Mouse (Mus musculus) embryonic facial prominence, embryonic 11.5 days (tissue): ENCODE measurements around the gene Emsy. TPM values are rescaled to one million over a fixed set of nuclear protein-coding genes. Genes with fewer than 3 reads are reported as not detected.

Source experiments
- ATAC-seq: fragments of 200-750 bp; cut with Nextera tagmentation; replicated peaks from 2 replicates; pipeline ENCODE4 v1.8.0; 2017; ENCODE audit warnings: low read depth; ENCODE audit not compliant: insufficient number of reproducible peaks, low FRiP score, low TSS enrichment
- DNase-seq: peaks from one replicate; pipeline ENCODE4 v3.0.0-alpha.2; 2015; ENCODE audit warnings: low spot score
- H3K27ac ChIP-seq: fragments of 300-500 bp; sonication (generic); replicated peaks from 2 replicates; pipeline ENCODE4 v1.5.1; 2014; ENCODE audit warnings: mild to moderate bottlenecking, low read depth, low read length, control low read depth
- H3K27me3 ChIP-seq: fragments of 300-500 bp; sonication (generic); 2 replicates; pipeline ENCODE4 v1.6.1; 2014; ENCODE audit warnings: mild to moderate bottlenecking, low read length, moderate library complexity, mixed read lengths; ENCODE audit not compliant: control insufficient read depth, insufficient read depth
- H3K36me3 ChIP-seq: fragments of 300-500 bp; sonication (generic); replicated peaks from 2 replicates; pipeline ENCODE4 v1.6.1; 2014; ENCODE audit warnings: low read depth, mild to moderate bottlenecking, low read length, moderate library complexity, mixed read lengths; ENCODE audit not compliant: control insufficient read depth, insufficient read depth
- H3K4me1 ChIP-seq: fragments of 300-500 bp; sonication (generic); 2 replicates; pipeline ENCODE4 v1.6.1; 2014; ENCODE audit warnings: low read length, mixed read lengths; ENCODE audit not compliant: control insufficient read depth, insufficient read depth
- H3K4me2 ChIP-seq: fragments of 300-500 bp; sonication (generic); 2 replicates; pipeline ENCODE4 v1.6.1; 2014; ENCODE audit warnings: low read depth, mild to moderate bottlenecking, control low read depth, low read length, moderate library complexity
- H3K4me3 ChIP-seq: fragments of 300-500 bp; sonication (generic); 2 replicates; pipeline ENCODE4 v1.5.1; 2014; ENCODE audit warnings: low read depth, low read length, control low read depth
- H3K9ac ChIP-seq: fragments of 300-500 bp; sonication (generic); replicated peaks from 2 replicates; pipeline ENCODE4 v1.6.1; 2014; ENCODE audit warnings: mild to moderate bottlenecking, control low read depth, low read length
- H3K9me3 ChIP-seq: fragments of 300-500 bp; sonication (generic); replicated peaks from 2 replicates; pipeline ENCODE4 v1.6.1; 2016; ENCODE audit warnings: mild to moderate bottlenecking, low read length, inconsistent platforms, mixed read lengths; ENCODE audit not compliant: control insufficient read depth
- WGBS: fragments of 180-500 bp; shearing (Covaris S2); extraction: QIAGEN DNeasy Blood & Tissue Kit; methylation state at CpG from one replicate; pipeline ENCODE4 v1.1.7; 2014; 5-methylcytosine and 5-hydroxymethylcytosine counted together
- polyA plus RNA-seq: library from polyadenylated mRNA; unstranded; fragments of >200 nt; fragmentation: Nextera tagmentation; extraction: Ambion mirVana; gene quantifications from 2 replicates; pipeline ENCODE4 v1.2.1, GENCODE M21; 2014

The Emsy gene
- polyA plus RNA-seq, 1 experiment from 2014 or later: 65.1 TPM

DNA sequence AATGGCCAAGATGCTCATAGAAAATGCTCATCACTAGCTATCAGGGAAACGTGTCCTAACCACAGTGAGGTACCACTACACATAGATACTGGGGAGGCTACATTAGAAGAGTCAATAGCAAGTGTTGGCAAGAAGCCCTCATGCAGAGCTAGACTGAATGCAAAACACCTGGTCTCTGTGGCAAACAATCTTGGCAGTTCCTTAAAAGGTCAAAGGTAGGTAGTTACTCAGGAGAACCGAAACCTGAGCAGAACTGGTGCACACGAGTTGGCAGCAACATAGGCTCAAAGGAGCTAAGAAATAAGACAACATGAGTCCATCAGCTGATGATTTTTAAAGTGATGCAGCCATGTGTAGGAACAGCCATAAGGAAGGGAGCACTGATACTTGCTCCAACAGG lies 70.3 kb downstream of the Emsy start:
- H3K9me3 ChIP-seq: no peaks in the 10 kb centered on the region
- DNase-seq (no peak), ATAC-seq (no peak)
- no peak overlapping the region for H3K27ac ChIP-seq
- no peaks in the 10 kb centered on the region for H3K27me3 ChIP-seq
- H3K9ac ChIP-seq: no peak overlapping the region
- no peak overlapping the region for H3K4me2 ChIP-seq
- 76% methylated on average over 3 of the region's 3 CpGs for WGBS
- H3K4me3 ChIP-seq: no peak overlapping the region
- H3K36me3 ChIP-seq: no peaks in the 10 kb centered on the region; the same call in 1 of the 2 replicates
- H3K4me1 ChIP-seq: no peaks in the 10 kb centered on the region

DNA sequence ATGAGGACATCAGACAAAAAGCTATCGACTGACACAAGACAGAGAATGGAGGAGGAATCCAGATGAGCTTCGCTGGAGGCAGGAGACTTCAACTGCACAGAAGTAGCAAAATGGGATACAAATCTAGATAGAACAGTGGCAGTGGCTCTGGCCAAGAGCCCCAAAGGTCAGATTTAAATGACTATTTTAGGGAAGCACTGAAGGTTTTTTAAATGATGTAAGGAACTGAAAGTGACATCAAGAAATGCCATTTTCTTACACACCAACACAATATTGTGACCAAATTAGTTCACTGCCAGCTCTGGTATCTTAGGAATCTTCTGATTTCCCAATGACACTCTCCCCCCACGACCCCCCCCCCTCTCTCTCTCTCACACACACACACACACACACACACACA lies 72.0 kb downstream of the Emsy start:
- Histone ChIP-seq H3K9ac (no peak overlapping the region), H3K4me2 (no peak overlapping the region), H3K9me3 (no peaks in the 10 kb centered on the region), H3K4me3 (no peak overlapping the region), H3K36me3 (no peaks in the 10 kb centered on the region; the same call in 1 of the 2 replicates), H3K27ac (no peak overlapping the region), H3K4me1 (no peaks in the 10 kb centered on the region), H3K27me3 (no peaks in the 10 kb centered on the region)
- 61% methylated on average over 3 of the region's 3 CpGs for WGBS
- DNase-seq (no peak), ATAC-seq (no peak)

DNA sequence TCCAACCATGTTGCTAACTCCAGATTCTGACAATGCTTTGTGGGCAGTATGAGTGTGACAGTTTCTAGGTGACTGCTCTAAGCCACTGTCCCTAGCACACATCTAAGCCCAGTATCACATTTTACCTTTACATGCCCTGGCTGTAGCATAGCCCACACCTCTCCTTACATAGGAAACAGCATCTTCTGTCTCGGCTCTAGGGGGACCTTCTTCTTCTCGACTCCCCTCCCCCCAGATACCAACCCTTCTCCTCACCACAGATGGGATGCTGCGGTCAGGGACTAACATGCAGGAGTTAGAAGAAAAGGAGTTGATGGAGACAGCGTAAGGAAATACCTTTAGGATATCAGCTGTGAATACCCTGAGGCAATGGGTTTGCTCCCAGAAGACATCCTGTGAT lies 75.3 kb downstream of the Emsy start:
- H3K27ac ChIP-seq: no peak overlapping the region
- DNase-seq (no peak), ATAC-seq (no peak)
- WGBS: 70% methylated on average over 4 of the region's 4 CpGs
- no peaks in the 10 kb centered on the region for H3K27me3 ChIP-seq
- H3K4me3 ChIP-seq: no peak overlapping the region
- H3K4me1 ChIP-seq: no peaks in the 10 kb centered on the region
- no peak overlapping the region for H3K4me2 ChIP-seq
- no peaks in the 10 kb centered on the region for H3K9me3 ChIP-seq
- no peaks in the 10 kb centered on the region for H3K36me3 ChIP-seq
- H3K9ac ChIP-seq: no peak overlapping the region

DNA sequence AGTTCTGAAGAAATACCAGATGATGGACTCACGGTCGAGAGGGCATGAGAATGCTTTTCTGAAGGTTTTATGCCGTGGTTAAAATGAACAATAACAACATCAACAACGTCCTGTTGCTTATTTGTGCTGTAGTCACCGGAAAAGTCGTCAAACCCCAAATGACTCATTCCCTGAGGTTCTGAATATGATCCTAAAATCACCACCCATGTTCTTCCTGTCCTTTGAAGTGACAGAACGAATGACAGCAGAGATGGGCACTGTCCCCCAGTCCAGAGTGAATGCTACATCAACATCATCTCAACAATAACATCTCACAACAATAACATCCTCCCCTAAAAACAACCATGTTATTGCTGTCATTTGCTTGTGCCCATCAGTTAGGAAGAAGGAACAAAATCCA lies 76.1 kb downstream of the Emsy start:
- Histone ChIP-seq H3K9ac (no peak overlapping the region), H3K36me3 (no peaks in the 10 kb centered on the region), H3K9me3 (no peaks in the 10 kb centered on the region), H3K27ac (no peak overlapping the region), H3K4me1 (no peaks in the 10 kb centered on the region), H3K4me2 (no peak overlapping the region), H3K4me3 (no peak overlapping the region), H3K27me3 (no peaks in the 10 kb centered on the region)
- WGBS: 80% methylated on average over 7 of the region's 7 CpGs
- DNase-seq (no peak), ATAC-seq (no peak)

DNA sequence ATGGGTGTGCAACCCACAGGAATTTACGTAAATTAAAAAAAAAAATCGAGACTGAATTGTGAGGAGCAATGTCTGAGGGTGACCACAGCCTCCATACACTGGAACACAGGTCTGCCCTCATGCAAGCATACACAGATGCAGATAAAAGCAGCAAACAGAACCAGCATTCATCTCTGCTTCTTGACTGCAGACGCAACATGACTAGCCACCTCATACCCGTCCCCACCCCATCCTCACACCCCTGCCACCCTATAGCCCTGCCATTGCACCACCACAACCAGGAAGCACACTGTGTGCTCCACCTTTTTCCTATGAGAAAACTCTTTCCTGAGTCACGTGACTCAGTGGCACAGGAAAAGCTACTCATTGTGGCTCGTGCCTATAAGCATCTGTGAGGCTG lies 76.9 kb downstream of the Emsy start:
- no peak for DNase-seq
- 82% methylated on average over 6 of the region's 6 CpGs for WGBS
- no peak for ATAC-seq

DNA sequence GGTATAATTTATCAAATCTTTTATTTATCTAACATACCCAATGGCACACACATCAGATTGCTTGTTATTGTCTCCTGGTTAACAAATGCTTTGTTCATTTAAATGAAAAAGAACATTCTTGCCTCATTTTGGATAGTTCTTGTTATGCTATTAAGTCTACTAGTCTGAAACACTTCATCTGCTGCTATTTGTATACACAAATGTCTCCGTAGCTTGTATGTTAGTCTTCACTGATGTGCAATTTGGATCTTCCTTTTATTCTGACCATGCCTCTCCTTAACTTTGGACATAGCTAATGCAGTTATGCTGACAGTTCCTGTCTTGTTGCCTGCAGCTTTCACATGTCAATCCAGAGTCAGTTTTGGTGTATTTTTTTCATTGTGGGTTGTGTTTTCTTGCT lies 79.1 kb downstream of the Emsy start:
- Histone ChIP-seq H3K27ac (no peak overlapping the region), H3K4me1 (no peaks in the 10 kb centered on the region), H3K9ac (no peak overlapping the region), H3K9me3 (no peaks in the 10 kb centered on the region), H3K4me2 (no peak overlapping the region), H3K36me3 (no peaks in the 10 kb centered on the region), H3K4me3 (no peak overlapping the region), H3K27me3 (no peaks in the 10 kb centered on the region)
- 90% methylated on average over 1 of the region's 1 CpGs for WGBS
- no peak for ATAC-seq
- DNase-seq: no peak

More for the DNA sequence above, 76.9 kb downstream of the Emsy start:
- no peaks in the 10 kb centered on the region for H3K9me3 ChIP-seq
- H3K27me3 ChIP-seq: no peaks in the 10 kb centered on the region
- no peak overlapping the region for H3K4me2 ChIP-seq
- no peaks in the 10 kb centered on the region for H3K36me3 ChIP-seq
- H3K4me1 ChIP-seq: no peaks in the 10 kb centered on the region
- no peak overlapping the region for H3K27ac ChIP-seq
- no peak overlapping the region for H3K4me3 ChIP-seq
- no peak overlapping the region for H3K9ac ChIP-seq

DNA sequence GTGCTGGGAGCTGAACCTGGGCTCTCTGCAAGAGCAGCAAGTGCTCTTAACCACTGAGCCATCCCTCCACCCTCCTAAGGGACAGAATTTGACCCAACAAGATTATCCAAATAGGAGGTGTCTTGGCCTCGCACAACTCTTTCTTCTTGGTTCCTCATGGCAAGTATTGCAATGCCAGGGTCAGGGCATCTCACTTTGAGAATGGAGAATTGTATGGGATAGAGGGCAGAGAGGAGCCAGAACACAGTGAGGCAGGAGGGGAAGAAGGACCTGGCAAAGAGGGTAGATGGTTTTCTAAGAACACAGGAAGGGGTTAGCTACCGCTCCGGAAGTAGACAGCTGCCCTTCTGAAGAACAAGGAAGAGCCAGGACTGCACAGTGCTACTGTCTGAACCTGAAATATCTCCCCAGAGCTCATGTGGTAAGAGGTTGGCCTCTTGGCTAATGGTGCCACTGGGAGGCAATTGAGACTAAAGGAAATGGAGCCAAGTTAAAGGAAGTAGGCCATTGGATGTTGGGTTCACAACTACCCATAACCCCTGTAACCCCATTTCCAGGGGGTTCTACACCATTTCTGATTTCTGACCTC lies 80.8 kb downstream of the Emsy start:
- H3K4me1 ChIP-seq: no peaks in the 10 kb centered on the region
- H3K27me3 ChIP-seq: no peaks in the 10 kb centered on the region
- no peak overlapping the region for H3K4me2 ChIP-seq
- H3K9me3 ChIP-seq: no peaks in the 10 kb centered on the region
- no peak overlapping the region for H3K9ac ChIP-seq
- H3K36me3 ChIP-seq: no peaks in the 10 kb centered on the region
- DNase-seq (no peak), ATAC-seq (no peak)
- H3K4me3 ChIP-seq: no peak overlapping the region
- no peak overlapping the region for H3K27ac ChIP-seq
- 96% methylated on average over 3 of the region's 3 CpGs for WGBS

DNA sequence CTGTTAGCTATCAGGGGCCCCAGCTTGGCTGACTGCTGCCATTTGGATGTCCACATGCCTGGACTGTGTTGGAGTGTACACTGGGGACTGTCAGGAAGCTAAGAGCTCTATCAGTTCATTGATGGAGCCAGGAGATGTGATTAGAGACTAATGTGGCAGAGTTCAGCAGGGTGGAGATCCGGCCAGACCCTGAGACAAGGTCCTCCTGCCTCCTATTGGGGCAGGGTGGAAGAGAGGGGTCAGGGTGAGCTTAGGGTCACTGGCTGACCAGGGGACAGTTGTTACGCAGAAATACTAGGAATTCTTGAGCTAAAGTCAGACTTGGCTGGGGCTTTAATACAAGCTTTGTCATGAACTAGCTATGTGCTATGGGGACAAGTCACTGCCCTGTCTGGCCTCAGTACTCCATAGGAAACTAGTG lies 81.8 kb downstream of the Emsy start:
- H3K4me2 ChIP-seq: no peak overlapping the region
- ATAC-seq: no peak
- 62% methylated on average over 2 of the region's 2 CpGs for WGBS

More for the DNA sequence above, 81.8 kb downstream of the Emsy start:
- no peaks in the 10 kb centered on the region for H3K9me3 ChIP-seq
- no peak overlapping the region for H3K9ac ChIP-seq
- no peak overlapping the region for H3K27ac ChIP-seq
- H3K4me3 ChIP-seq: no peak overlapping the region
- H3K36me3 ChIP-seq: no peaks in the 10 kb centered on the region
- DNase-seq: no peak
- H3K27me3 ChIP-seq: no peaks in the 10 kb centered on the region
- no peaks in the 10 kb centered on the region for H3K4me1 ChIP-seq
